In genomic region chr8:77189318-77189717, GRCm38 (mm10) we compare ENCODE assay signal across 16 mouse cellular contexts.
DNase-seq lines count a peak whose midpoint lies in the region; ATAC-seq and TF ChIP-seq lines count a peak whose summit lies in the region.
"Had no signal": no experiment of that assay in that cellular context is flagged by ENCODE, and none has a peak within 500 bp of the region (broad histone marks: within the 10 kb centered on the region; RNA-seq: fewer than 3 reads in every experiment).

No protein-coding gene starts in this region.

- WGBS in kidney, adult 2 months = 73% methylated on average over 9 of the region's 9 CpGs

- no peaks in the 10 kb centered on the region for H3K27me3 ChIP-seq in kidney, adult 2 months (replicated peaks; ENCODE audit: control insufficient read depth, insufficient read depth, low read length)
- H3K27me3 ChIP-seq: limb, embryonic 13.5 days; lung, embryonic 15.5 days; neural tube, embryonic 13.5 days had no signal

- H3K36me3 ChIP-seq in kidney, adult 2 months (ENCODE audit: control insufficient read depth, insufficient read depth, low read length) = no peaks in the 10 kb centered on the region; the same call in none of the 2 replicates
- H3K36me3 ChIP-seq: forebrain, embryonic 10.5 days; limb, embryonic 13.5 days; lung, embryonic 15.5 days; neural tube, embryonic 13.5 days had no signal

- peak; percentile 46 for DNase-seq in adrenal gland, adult 2 months
- no peak for DNase-seq in adrenal gland, postnatal 4 days (ENCODE audit: low spot score in 2 of 2)
- peak; percentile 18 for DNase-seq in kidney, postnatal 10 days
- DNase-seq in kidney, adult 2 months = no peak
- peak; percentile 11 for DNase-seq in adrenal gland, adult 8-10 months
- peak; percentile 29 to 30 for DNase-seq in left cerebral cortex, postnatal 36 days (ENCODE audit: low spot score in 2 of 2)
- DNase-seq in urinary bladder, postnatal 25 days (ENCODE audit: low spot score) = no peak
- DNase-seq: heart, adult 2 months; heart, postnatal 36 days; thymus, adult 2 months had no signal

- no peaks in the 10 kb centered on the region; the same call in 1 of the 2 replicates for H3K4me1 ChIP-seq in kidney, adult 2 months (ENCODE audit: control insufficient read depth, insufficient read depth, low read length)
- H3K4me1 ChIP-seq: forebrain, embryonic 10.5 days; lung, embryonic 15.5 days had no signal

- TF ChIP-seq POLR2A in kidney, adult 2 months (IDR thresholded peaks at IDR 0.05; ENCODE audit: low read depth, low read length) = no peak

- H3K4me3 ChIP-seq in kidney, adult 2 months (ENCODE audit: insufficient read depth, low read depth, low read length) = no peak overlapping the region
- H3K4me3 ChIP-seq: forebrain, embryonic 10.5 days; heart, adult 2 months; limb, embryonic 13.5 days; lung, embryonic 15.5 days; neural tube, embryonic 13.5 days had no signal

- TF ChIP-seq CTCF in kidney, adult 2 months (conservative IDR thresholded peaks at IDR 0.05; ENCODE audit: insufficient read depth, insufficient read length, low read depth, low read length) = no peak

- no peak overlapping the region for H3K27ac ChIP-seq in kidney, adult 2 months (ENCODE audit: insufficient read depth, low read depth, low read length)
- H3K27ac ChIP-seq: forebrain, embryonic 10.5 days; heart, adult 2 months; limb, embryonic 13.5 days; lung, embryonic 15.5 days; neural tube, embryonic 13.5 days had no signal

- intact Hi-C loops in left cerebral cortex, postnatal 36 days (cut with DNase I) = loop anchor here (5.0 kb wide), 1 partner anchor 802 kb away; no protein-coding TSS in a partner anchor

- ATAC-seq in CD4-positive, CD25-positive, alpha-beta regulatory T cell, adult 4 months = no peak
- ATAC-seq: intestine, embryonic 16.5 days had no signal

Comparison
In these comparisons a context has a peak if more than half of its experiments do, and no peak if none do; other contexts are left out.
1. DNase-seq: peak in adrenal gland, adult 2 months (single experiment), kidney, postnatal 10 days (single experiment), adrenal gland, adult 8-10 months (single experiment) and left cerebral cortex, postnatal 36 days (2 of 2); none in adrenal gland, postnatal 4 days (0 of 2), kidney, adult 2 months (single experiment) and urinary bladder, postnatal 25 days (single experiment).